Mouse (Mus musculus): ENCODE data around the gene Nuak1. TPM values are rescaled to one million over a fixed set of nuclear protein-coding genes. Genes with fewer than 3 reads are reported as not detected.
A peak's percentile ranks its signal among the peaks of the same experiment; 100 is the strongest.

Nuak1 gene
- total RNA-seq, 1 experiment from 2014 or later = 7.0 TPM

DNA sequence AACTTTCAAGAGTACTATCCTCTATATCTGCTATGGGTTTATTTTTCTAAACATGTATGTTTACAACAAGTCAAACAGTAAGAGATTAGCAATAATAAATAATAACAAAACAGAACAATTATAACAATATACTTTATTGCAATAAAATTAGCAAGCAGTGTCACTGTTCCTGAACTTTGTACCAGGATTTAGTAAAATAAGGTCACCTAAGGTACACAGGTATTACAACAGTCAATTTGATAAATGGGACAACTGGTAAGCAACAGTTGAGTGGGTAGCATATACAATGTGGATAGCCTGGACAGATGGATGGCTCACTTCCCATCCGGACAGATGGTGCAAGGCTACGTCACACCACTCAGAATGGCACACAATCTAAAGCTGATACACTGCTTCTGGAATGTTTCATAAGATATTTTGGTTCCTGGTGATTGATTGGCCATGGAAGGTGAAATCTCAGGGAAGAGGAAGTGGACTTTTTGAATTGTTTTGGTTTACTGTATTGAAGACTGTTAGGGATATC lies 59.1 kb downstream of the Nuak1 start:
- DNase-seq = no peak

DNA sequence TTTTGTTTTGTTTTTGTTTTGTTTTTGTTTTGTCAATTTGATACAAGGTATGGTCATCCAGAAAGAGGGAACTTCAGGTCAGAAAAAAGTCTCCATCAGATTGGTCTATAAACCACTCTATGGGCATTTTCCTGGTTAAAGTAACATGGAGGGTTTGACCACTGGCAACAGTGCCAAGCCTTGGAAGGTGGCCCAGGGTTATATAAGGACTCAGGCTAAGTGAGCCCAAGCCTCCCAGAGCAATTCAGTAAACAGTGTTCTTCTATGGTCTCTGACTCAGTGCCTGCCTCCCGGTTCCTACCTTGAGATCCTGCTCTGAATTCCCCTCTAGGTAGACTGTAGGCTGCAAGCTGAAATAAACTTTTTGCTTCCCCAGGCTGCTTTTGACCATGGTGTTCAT lies 61.0 kb downstream of the Nuak1 start:
- DNase-seq = no peak

DNA sequence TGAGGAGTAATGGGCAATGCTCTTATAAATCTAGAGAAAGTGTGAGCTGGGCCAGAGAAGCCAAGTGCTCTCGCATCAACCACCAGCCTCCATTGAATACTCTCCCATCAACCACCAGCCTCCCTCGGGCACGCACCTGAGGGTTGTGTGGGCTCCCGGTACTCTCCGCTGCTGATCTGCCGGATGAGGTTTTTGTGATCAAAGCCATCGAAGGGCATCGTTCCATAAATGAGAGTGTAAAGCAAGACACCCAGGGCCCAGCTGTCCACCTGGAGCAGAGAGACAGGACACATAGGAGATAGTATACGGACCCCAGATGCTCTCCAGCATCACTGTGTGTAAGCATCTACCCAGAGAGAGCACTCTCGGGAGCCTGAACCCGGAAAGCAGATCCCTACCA lies 62.4 kb downstream of the Nuak1 start:
- DNase-seq = no peak

- no peak for DNase-seq
Measured at GRCm38 (mm10) chr10:84376346-84376745, 64.1 kb downstream of the Nuak1 start.

DNA sequence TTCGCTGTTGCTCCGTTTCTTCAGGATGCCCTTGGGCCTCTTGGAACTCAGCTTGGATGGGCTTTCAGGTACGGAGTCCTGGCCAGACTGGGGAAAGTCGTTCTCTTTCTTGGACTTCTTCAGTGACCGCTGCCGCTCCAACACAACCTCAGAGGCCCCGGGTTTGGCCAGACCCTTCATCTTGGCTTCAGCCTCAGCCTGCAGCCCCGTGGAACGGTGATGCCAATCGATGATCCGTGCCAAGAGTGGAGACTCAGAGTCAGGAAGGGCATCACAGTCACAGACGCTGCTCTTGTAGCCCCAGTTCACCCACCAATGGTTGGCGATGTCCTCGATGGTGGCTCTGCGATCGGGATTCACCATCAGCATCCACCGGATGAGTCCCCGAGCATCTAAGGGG lies 65.4 kb downstream of the Nuak1 start:
- no peak for DNase-seq

GRCm38 (mm10) chr10:84373476-84373875 lies 66.9 kb downstream of the Nuak1 start:
- DNase-seq = no peak

GRCm38 (mm10) chr10:84372161-84373095 lies 68.0 kb downstream of the Nuak1 start:
- no peak for DNase-seq

- no peak for DNase-seq
Measured at GRCm38 (mm10) chr10:84371681-84372160, 68.7 kb downstream of the Nuak1 start.

DNA sequence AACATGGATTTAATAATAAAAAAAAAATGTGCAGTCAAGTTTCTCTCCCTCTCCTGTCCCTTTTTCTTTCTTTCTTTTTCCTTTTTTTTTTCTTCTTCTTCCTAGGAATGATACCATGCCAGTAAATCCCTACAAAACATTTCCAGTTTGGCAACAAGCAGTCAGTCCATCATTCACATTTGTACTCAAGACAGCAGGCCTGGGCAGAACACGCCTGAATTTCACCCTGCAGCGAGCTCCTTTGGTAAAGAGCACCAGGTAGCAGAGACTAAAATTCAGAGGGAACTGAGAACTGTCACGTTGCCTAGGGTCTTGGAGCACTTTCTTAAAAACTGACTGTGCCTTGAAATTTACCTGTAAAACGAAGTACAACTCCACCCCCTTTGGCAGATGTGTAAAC lies 69.2 kb downstream of the Nuak1 start:
- no peak for DNase-seq

DNA sequence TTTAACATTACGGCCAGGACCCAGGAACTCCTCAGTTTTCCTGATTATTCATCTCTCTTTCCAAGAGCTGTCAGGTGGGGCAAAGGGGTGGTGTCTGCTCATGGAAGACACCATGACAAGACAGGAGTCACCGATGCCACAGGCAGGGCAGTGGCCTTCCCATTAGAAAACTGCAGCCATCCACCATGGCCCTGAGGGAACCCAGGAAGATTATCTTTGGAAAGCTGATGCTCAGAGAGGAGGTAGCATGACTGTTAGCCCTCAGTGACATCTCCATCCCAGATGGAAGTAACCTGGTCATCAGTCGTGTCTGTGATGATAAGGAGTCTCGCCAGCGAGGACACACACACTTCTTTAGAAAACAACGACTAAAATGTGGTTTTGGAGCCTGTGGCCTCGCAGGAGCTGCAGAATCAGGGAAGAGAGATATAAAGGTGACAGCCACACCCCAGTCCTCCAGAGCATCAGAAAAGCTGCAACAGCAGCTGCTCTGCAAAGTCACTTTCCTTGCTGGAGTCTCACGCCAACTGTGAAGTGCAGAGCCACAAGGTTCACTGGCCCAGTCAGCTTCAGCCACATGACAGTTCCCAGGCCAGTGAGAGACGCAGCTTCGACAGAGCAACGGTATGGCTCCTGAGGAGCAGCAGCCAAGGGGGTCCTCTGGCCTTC lies 70.6 kb downstream of the Nuak1 start:
- no peak for DNase-seq

DNA sequence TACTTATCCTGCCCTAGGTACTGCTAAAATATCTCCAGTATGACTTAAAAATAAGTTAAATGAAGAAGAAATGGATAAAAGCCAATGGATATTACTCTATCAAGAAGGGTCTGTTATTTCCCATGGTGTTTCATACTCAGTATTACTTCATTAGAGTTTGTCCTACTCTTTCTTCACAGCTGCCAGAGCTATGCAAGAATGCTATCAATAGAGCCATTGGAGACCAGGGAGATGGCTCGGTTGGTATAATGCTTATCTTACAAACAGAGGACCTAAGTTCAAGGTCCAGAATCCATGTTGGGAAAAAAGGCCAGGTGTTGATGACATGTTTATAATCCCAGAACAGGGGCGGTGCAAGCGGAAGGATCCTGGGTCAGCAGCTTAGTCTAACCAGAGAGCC lies 72.2 kb downstream of the Nuak1 start:
- DNase-seq = no peak

GRCm38 (mm10) chr10:84365166-84365865 lies 75.1 kb downstream of the Nuak1 start:
- DNase-seq = peak; percentile 37

GRCm38 (mm10) chr10:84363833-84364232 lies 76.6 kb downstream of the Nuak1 start:
- no peak for DNase-seq

GRCm38 (mm10) chr10:84360953-84361352 lies 79.4 kb downstream of the Nuak1 start:
- DNase-seq = no peak

DNA sequence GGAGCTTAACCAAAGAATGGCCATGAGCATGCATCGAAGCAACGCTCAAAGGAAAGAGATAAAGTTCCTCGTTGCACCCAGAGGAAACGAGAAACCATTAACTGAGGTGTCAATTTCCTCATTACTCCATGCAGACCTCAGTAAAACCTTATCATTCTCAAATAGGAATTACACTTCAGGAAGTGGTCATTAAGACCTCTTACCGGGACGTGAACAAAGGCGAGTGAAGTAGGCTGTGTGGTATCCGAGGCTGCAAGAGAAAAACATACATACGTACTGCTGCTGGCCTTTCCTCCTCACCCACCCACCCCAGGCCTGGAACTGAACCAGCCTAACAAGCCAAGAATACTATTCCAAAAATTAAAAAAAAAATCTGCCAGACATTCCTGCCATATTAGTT lies 80.0 kb downstream of the Nuak1 start:
- DNase-seq = no peak

GRCm38 (mm10) chr10:84358738-84359120 lies 81.7 kb downstream of the Nuak1 start:
- no peak for DNase-seq

- no peak for DNase-seq
Measured at GRCm38 (mm10) chr10:84357997-84358737, 82.2 kb downstream of the Nuak1 start.

DNA sequence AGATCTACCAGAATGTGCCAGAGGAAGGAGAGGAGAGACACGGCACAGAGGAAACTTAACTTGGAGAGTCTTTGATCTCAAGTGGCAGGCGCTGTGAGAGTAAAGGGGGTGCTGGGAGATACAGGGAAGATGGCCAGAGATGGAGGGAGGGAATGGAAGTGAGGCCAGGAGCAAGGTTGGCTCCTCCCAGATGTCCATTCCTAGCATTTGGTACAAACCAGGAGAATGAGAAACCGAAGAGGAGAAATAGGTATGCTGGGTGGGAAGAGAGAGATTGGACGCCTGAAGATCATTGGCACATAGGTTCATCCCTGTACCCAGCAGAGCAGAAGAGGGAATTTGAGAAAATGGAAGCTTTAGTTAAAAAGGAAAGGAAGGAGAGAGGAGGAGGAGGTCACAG lies 82.8 kb downstream of the Nuak1 start:
- DNase-seq = no peak

GRCm38 (mm10) chr10:84354323-84354722 lies 86.1 kb downstream of the Nuak1 start:
- DNase-seq = no peak

DNA sequence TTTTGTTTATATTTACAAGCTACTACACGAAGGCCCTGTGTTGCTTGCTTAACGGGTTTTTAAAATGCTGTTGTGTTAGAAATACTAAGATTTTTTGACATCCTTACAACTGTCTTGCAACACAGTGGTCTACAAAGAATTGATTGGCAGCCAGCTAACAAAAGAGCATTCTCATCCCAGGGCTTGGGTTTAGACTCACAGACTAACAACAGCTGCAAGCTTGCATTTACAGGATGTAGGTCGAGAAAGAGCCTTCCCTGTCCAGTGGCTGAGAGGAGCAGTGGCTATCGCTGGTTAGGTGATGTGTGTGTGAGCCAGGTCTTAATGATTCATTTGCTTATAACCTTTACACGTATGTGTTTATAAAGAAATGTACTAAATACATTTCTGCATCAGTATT lies 94.7 kb downstream of the Nuak1 start:
- no peak for DNase-seq

GRCm38 (mm10) chr10:84343536-84343935 lies 96.9 kb downstream of the Nuak1 start:
- DNase-seq = no peak

GRCm38 (mm10) chr10:84339456-84339855 lies 100.9 kb downstream of the Nuak1 start:
- no peak for DNase-seq
